9 mouse cellular contexts compared by ENCODE assay signal in the genomic region with DNA sequence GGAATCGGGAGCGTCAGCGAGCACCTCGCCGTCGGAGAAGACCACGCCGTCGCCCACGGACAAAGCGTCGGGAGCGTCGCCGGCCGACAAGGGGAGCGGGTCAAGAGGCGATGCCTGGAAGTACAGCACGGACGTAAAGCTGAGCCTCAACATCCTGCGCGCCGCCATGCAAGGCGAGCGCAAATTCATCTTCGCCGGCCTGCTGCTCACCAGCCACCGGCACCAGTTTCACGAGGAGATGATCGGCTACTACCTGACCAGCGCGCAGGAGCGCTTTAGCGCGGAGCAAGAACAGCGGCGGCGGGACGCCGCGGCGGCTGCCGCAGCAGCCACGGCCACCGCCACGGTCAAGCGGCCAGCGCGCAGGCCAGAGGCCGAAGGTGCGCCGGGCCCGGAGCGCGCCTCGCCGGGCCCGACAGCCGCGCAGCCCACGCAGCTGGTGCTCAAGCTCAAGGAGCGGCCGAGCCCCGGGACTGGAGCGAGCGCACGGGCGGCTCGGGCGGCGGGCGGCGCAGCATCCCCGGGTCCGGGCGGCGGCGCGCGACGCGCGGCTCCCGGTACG.
DNase-seq lines count a peak whose midpoint lies in the region; ATAC-seq and TF ChIP-seq lines count a peak whose summit lies in the region.
"Had no signal": no experiment of that assay in that cellular context is flagged by ENCODE, and none has a peak within 500 bp of the region (broad histone marks: within the 10 kb centered on the region; RNA-seq: fewer than 3 reads in every experiment).

No protein-coding gene starts in this region.

- no peak overlapping the region for H3K9ac ChIP-seq in kidney, embryonic 16.5 days (replicated peaks; ENCODE audit: low read length)
- peak overlapping the region; percentile 51; the same call in 1 of the 2 replicates for H3K9ac ChIP-seq in hindbrain, embryonic 12.5 days
- H3K9ac ChIP-seq in midbrain, embryonic 16.5 days (ENCODE audit: low read depth, low read length) = peak overlapping the region; percentile 63

- ATAC-seq in kidney, embryonic 16.5 days (ENCODE audit: low FRiP score, low TSS enrichment) = no peak; the same call in 1 of the 2 replicates
- ATAC-seq in hindbrain, embryonic 12.5 days (ENCODE audit: low FRiP score) = no peak
- no peak; the same call in 1 of the 2 replicates for ATAC-seq in midbrain, embryonic 16.5 days

- no peak overlapping the region for H3K27ac ChIP-seq in kidney, embryonic 16.5 days (ENCODE audit: low read length)
- no peak overlapping the region for H3K27ac ChIP-seq in hindbrain, embryonic 12.5 days
- peak overlapping the region; percentile 47; the same call in 1 of the 2 replicates for H3K27ac ChIP-seq in midbrain, embryonic 16.5 days (ENCODE audit: low read length)
- no peak overlapping the region for H3K27ac ChIP-seq in thymus, adult 2 months (ENCODE audit: control insufficient read depth, insufficient read depth, low read length)
- H3K27ac ChIP-seq: macrophage had no signal

- H3K4me3 ChIP-seq in kidney, embryonic 16.5 days (ENCODE audit: low read length) = peak overlapping the region; percentile 46
- peak overlapping the region; percentile 50 for H3K4me3 ChIP-seq in hindbrain, embryonic 12.5 days
- H3K4me3 ChIP-seq in midbrain, embryonic 16.5 days (ENCODE audit: low read depth, low read length) = peak overlapping the region; percentile 49
- H3K4me3 ChIP-seq in thymus, adult 2 months (ENCODE audit: control insufficient read depth, insufficient read depth, low read length) = no peak overlapping the region

- peaks cover 22% of the 10 kb centered on the region for H3K4me1 ChIP-seq in kidney, embryonic 16.5 days (ENCODE audit: insufficient read depth, low read length)
- H3K4me1 ChIP-seq in hindbrain, embryonic 12.5 days = peaks cover 33% of the 10 kb centered on the region
- H3K4me1 ChIP-seq in midbrain, embryonic 16.5 days (ENCODE audit: control insufficient read depth, insufficient read depth, low read length) = peaks cover 23% of the 10 kb centered on the region
- peaks cover 30% of the 10 kb centered on the region for H3K4me1 ChIP-seq in thymus, adult 2 months (replicated peaks; ENCODE audit: control insufficient read depth, insufficient read depth, low read length)

- no peak for TF ChIP-seq CTCF in thymus, adult 2 months (IDR thresholded peaks at IDR 0.05; ENCODE audit: borderline replicate concordance, control insufficient read depth, extremely low read depth, insufficient read depth, low read length, poor library complexity)

- H3K36me3 ChIP-seq in kidney, embryonic 16.5 days (ENCODE audit: insufficient read depth, low read length) = no peaks in the 10 kb centered on the region
- H3K36me3 ChIP-seq in hindbrain, embryonic 12.5 days = no peaks in the 10 kb centered on the region
- H3K36me3 ChIP-seq in midbrain, embryonic 16.5 days (ENCODE audit: control insufficient read depth, insufficient read depth, low read length) = no peaks in the 10 kb centered on the region
- no peaks in the 10 kb centered on the region for H3K36me3 ChIP-seq in thymus, adult 2 months (ENCODE audit: control insufficient read depth, insufficient read depth, low read length)

- peak overlapping the region; percentile 62 for H3K4me2 ChIP-seq in kidney, embryonic 16.5 days (replicated peaks; ENCODE audit: low read depth, low read length)
- H3K4me2 ChIP-seq in hindbrain, embryonic 12.5 days (replicated peaks) = peak overlapping the region; percentile 77
- peak overlapping the region; percentile 77 for H3K4me2 ChIP-seq in midbrain, embryonic 16.5 days (ENCODE audit: low read length)

- H3K9me3 ChIP-seq in kidney, embryonic 16.5 days (ENCODE audit: low read length) = no peaks in the 10 kb centered on the region
- H3K9me3 ChIP-seq in hindbrain, embryonic 12.5 days (replicated peaks) = no peaks in the 10 kb centered on the region
- H3K9me3 ChIP-seq in midbrain, embryonic 16.5 days (replicated peaks; ENCODE audit: control insufficient read depth, low read length, poor library complexity, severe bottlenecking) = no peaks in the 10 kb centered on the region

- no peak for TF ChIP-seq POLR2A in thymus, adult 2 months (IDR thresholded peaks at IDR 0.05; ENCODE audit: control insufficient read depth, extremely low read depth, insufficient read depth, low read length, poor library complexity)

- H3K27me3 ChIP-seq in kidney, embryonic 16.5 days (ENCODE audit: insufficient read depth, low read length) = peaks cover 91% of the 10 kb centered on the region
- peaks cover 84% of the 10 kb centered on the region for H3K27me3 ChIP-seq in hindbrain, embryonic 12.5 days
- H3K27me3 ChIP-seq in midbrain, embryonic 16.5 days (ENCODE audit: control insufficient read depth, insufficient read depth, low read depth, low read length) = peaks cover 51% of the 10 kb centered on the region
- H3K27me3 ChIP-seq in thymus, adult 2 months (ENCODE audit: control insufficient read depth, insufficient read depth, low read length) = peaks cover 20% of the 10 kb centered on the region; the same call in 1 of the 2 replicates

- WGBS in kidney, embryonic 16.5 days = under 1% methylated on average over 59 of the region's 85 CpGs
- 1% methylated on average over 79 of the region's 85 CpGs for WGBS in hindbrain, embryonic 12.5 days
- WGBS in midbrain, embryonic 16.5 days = under 1% methylated on average over 78 of the region's 85 CpGs
- 3% methylated on average over 85 of the region's 85 CpGs for WGBS in thymus, adult 2 months

- DNase-seq in kidney, adult 8-10 months = no peak
- DNase-seq in embryo, embryonic 10.5 days (ENCODE audit: low spot score) = peak; percentile 28
- DNase-seq in Muller cell, postnatal 12 days (ENCODE audit: inconsistent ontology term) = no peak
- DNase-seq in thymus, adult 2 months = no peak
- DNase-seq in urinary bladder, postnatal 25 days (ENCODE audit: low spot score) = no peak
